Mouse (Mus musculus): ENCODE data around the gene Hvcn1. TPM values are rescaled to one million over a fixed set of nuclear protein-coding genes. Genes with fewer than 3 reads are reported as not detected.
"Not testable (repeated sequence)": the region's sequence is repeated elsewhere in the genome, so short reads cannot be mapped to it uniquely, and the experiment has no call there.

Hvcn1 gene
- polyA plus RNA-seq, 1 experiment from 2014 or later: 6.2 TPM

- H3K27ac ChIP-seq: no peak overlapping the region
- H3K4me3 ChIP-seq (replicated peaks): no peak overlapping the region
- no peak overlapping the region for H3K9ac ChIP-seq
- 0 out of 2 replicates have a peak, but pooled peaks have one; percentile 34 for ATAC-seq (ENCODE audit: insufficient read depth, low FRiP score, low read depth)
- H3K36me3 ChIP-seq: peaks cover 31% of the 10 kb centered on the region
- H3K9me3 ChIP-seq: no peaks in the 10 kb centered on the region
- H3K4me1 ChIP-seq: no peaks in the 10 kb centered on the region
- 25% methylated on average over 1 of the region's 1 CpGs for WGBS
- no peak overlapping the region for H3K4me2 ChIP-seq
- no peaks in the 10 kb centered on the region for H3K27me3 ChIP-seq (replicated peaks)
These were observed 30.2 kb upstream of the Hvcn1 start for GRCm38 (mm10) chr5:122176398-122176797.

GRCm38 (mm10) chr5:122179665-122180064 lies 26.9 kb upstream of the Hvcn1 start:
- no peaks in the 10 kb centered on the region for H3K9me3 ChIP-seq
- ATAC-seq (ENCODE audit: insufficient read depth, low FRiP score, low read depth): no peak; the same call in 1 of the 2 replicates
- no peak overlapping the region for H3K9ac ChIP-seq
- peaks cover 13% of the 10 kb centered on the region for H3K36me3 ChIP-seq
- no peak overlapping the region for H3K27ac ChIP-seq
- H3K4me1 ChIP-seq: no peaks in the 10 kb centered on the region
- no peak overlapping the region for H3K4me2 ChIP-seq
- H3K27me3 ChIP-seq (replicated peaks): no peaks in the 10 kb centered on the region
- 53% methylated on average over 6 of the region's 6 CpGs for WGBS
- no peak overlapping the region for H3K4me3 ChIP-seq (replicated peaks)

- Histone ChIP-seq H3K27ac (no peak overlapping the region), H3K36me3 (no peaks in the 10 kb centered on the region)
- no peak for ATAC-seq (ENCODE audit: insufficient read depth, low FRiP score, low read depth)
These were observed 22.3 kb upstream of the Hvcn1 start for GRCm38 (mm10) chr5:122184283-122184806.

GRCm38 (mm10) chr5:122184858-122185257 lies 21.7 kb upstream of the Hvcn1 start:
- not testable (repeated sequence) for H3K27ac ChIP-seq; H3K27me3 ChIP-seq (replicated peaks); H3K36me3 ChIP-seq; ATAC-seq (ENCODE audit: insufficient read depth, low FRiP score, low read depth); H3K9ac ChIP-seq; H3K4me2 ChIP-seq; H3K4me3 ChIP-seq (replicated peaks); H3K4me1 ChIP-seq; H3K9me3 ChIP-seq
- 91% methylated on average over 6 of the region's 6 CpGs for WGBS

More at GRCm38 (mm10) chr5:122184283-122184806, 22.3 kb upstream of the Hvcn1 start:
- H3K27me3 ChIP-seq (replicated peaks): no peaks in the 10 kb centered on the region
- H3K4me1 ChIP-seq: no peaks in the 10 kb centered on the region
- H3K9ac ChIP-seq: no peak overlapping the region
- no peaks in the 10 kb centered on the region for H3K9me3 ChIP-seq
- 84% methylated on average over 7 of the region's 7 CpGs for WGBS
- no peak overlapping the region for H3K4me2 ChIP-seq
- no peak overlapping the region for H3K4me3 ChIP-seq (replicated peaks)

- no peaks in the 10 kb centered on the region for H3K4me1 ChIP-seq
- H3K9ac ChIP-seq: no peak overlapping the region
- 45% methylated on average over 3 of the region's 3 CpGs for WGBS
- H3K4me3 ChIP-seq (replicated peaks): no peak overlapping the region
- no peak overlapping the region for H3K4me2 ChIP-seq
- H3K36me3 ChIP-seq: no peaks in the 10 kb centered on the region
- ATAC-seq (ENCODE audit: insufficient read depth, low FRiP score, low read depth): no peak
- no peak overlapping the region for H3K27ac ChIP-seq
- H3K9me3 ChIP-seq: no peaks in the 10 kb centered on the region
- H3K27me3 ChIP-seq (replicated peaks): no peaks in the 10 kb centered on the region
These were observed 17.5 kb upstream of the Hvcn1 start for GRCm38 (mm10) chr5:122189115-122189514.

- Histone ChIP-seq H3K27ac (no peak overlapping the region), H3K4me2 (no peak overlapping the region), H3K9me3 (no peaks in the 10 kb centered on the region), H3K4me3 (replicated peaks) (no peak overlapping the region), H3K4me1 (no peaks in the 10 kb centered on the region), H3K9ac (no peak overlapping the region), H3K27me3 (replicated peaks) (no peaks in the 10 kb centered on the region), H3K36me3 (no peaks in the 10 kb centered on the region)
- WGBS: 62% methylated on average over 7 of the region's 7 CpGs
- ATAC-seq (ENCODE audit: insufficient read depth, low FRiP score, low read depth): no peak
These were observed 16.1 kb upstream of the Hvcn1 start for GRCm38 (mm10) chr5:122190465-122190864.

- no peaks in the 10 kb centered on the region for H3K36me3 ChIP-seq
- H3K9me3 ChIP-seq: no peaks in the 10 kb centered on the region
- no peak overlapping the region for H3K9ac ChIP-seq
- H3K4me3 ChIP-seq (replicated peaks): no peak overlapping the region
- no peak overlapping the region for H3K4me2 ChIP-seq
- H3K27me3 ChIP-seq (replicated peaks): no peaks in the 10 kb centered on the region
- no peak for ATAC-seq (ENCODE audit: insufficient read depth, low FRiP score, low read depth)
- WGBS: 57% methylated on average over 12 of the region's 12 CpGs
- no peaks in the 10 kb centered on the region for H3K4me1 ChIP-seq
- no peak overlapping the region for H3K27ac ChIP-seq
These were observed 15.1 kb upstream of the Hvcn1 start for GRCm38 (mm10) chr5:122191269-122192063.

- WGBS: 37% methylated on average over 3 of the region's 4 CpGs
- H3K4me3 ChIP-seq (replicated peaks): no peak overlapping the region
- H3K36me3 ChIP-seq: no peaks in the 10 kb centered on the region
- H3K4me2 ChIP-seq: no peak overlapping the region
- no peak for ATAC-seq (ENCODE audit: insufficient read depth, low FRiP score, low read depth)
- H3K4me1 ChIP-seq: no peaks in the 10 kb centered on the region
- H3K9ac ChIP-seq: no peak overlapping the region
- no peaks in the 10 kb centered on the region for H3K9me3 ChIP-seq
- H3K27me3 ChIP-seq (replicated peaks): no peaks in the 10 kb centered on the region
- no peak overlapping the region for H3K27ac ChIP-seq
These were observed 14.3 kb upstream of the Hvcn1 start for GRCm38 (mm10) chr5:122192347-122192746.

GRCm38 (mm10) chr5:122200872-122201271 lies 5.7 kb upstream of the Hvcn1 start:
- 84% methylated on average over 4 of the region's 4 CpGs for WGBS
- no peaks in the 10 kb centered on the region for H3K27me3 ChIP-seq (replicated peaks)
- H3K4me3 ChIP-seq (replicated peaks): no peak overlapping the region
- H3K4me1 ChIP-seq: no peaks in the 10 kb centered on the region
- H3K36me3 ChIP-seq: no peaks in the 10 kb centered on the region
- no peak overlapping the region for H3K27ac ChIP-seq
- no peaks in the 10 kb centered on the region for H3K9me3 ChIP-seq
- no peak overlapping the region for H3K4me2 ChIP-seq
- no peak for ATAC-seq (ENCODE audit: insufficient read depth, low FRiP score, low read depth)
- H3K9ac ChIP-seq: no peak overlapping the region

- H3K9ac ChIP-seq: no peak overlapping the region
- ATAC-seq (ENCODE audit: insufficient read depth, low FRiP score, low read depth): no peak
- H3K36me3 ChIP-seq: no peaks in the 10 kb centered on the region
- no peak overlapping the region for H3K4me2 ChIP-seq
- H3K9me3 ChIP-seq: no peaks in the 10 kb centered on the region
- no peaks in the 10 kb centered on the region for H3K4me1 ChIP-seq
- no peak overlapping the region for H3K27ac ChIP-seq
- 82% methylated on average over 6 of the region's 6 CpGs for WGBS
- H3K4me3 ChIP-seq (replicated peaks): no peak overlapping the region
- H3K27me3 ChIP-seq (replicated peaks): no peaks in the 10 kb centered on the region
These were observed 4.7 kb upstream of the Hvcn1 start for GRCm38 (mm10) chr5:122201904-122202303.

GRCm38 (mm10) chr5:122204180-122204579 lies 2.4 kb upstream of the Hvcn1 start:
- 59% methylated on average over 2 of the region's 2 CpGs for WGBS
- no peak for ATAC-seq (ENCODE audit: insufficient read depth, low FRiP score, low read depth)

GRCm38 (mm10) chr5:122208909-122209308 lies 2.3 kb downstream of the Hvcn1 start:
- Histone ChIP-seq H3K4me2 (peak overlapping the region; percentile 62; the same call in 1 of the 2 replicates), H3K4me1 (no peaks in the 10 kb centered on the region), H3K4me3 (replicated peaks) (no peak overlapping the region), H3K27me3 (replicated peaks) (no peaks in the 10 kb centered on the region), H3K9me3 (no peaks in the 10 kb centered on the region), H3K9ac (no peak overlapping the region), H3K27ac (no peak overlapping the region), H3K36me3 (no peaks in the 10 kb centered on the region)
- no peak for ATAC-seq (ENCODE audit: insufficient read depth, low FRiP score, low read depth)
- 47% methylated on average over 6 of the region's 6 CpGs for WGBS

More at GRCm38 (mm10) chr5:122204180-122204579, 2.4 kb upstream of the Hvcn1 start:
- no peaks in the 10 kb centered on the region for H3K9me3 ChIP-seq
- no peak overlapping the region for H3K4me2 ChIP-seq
- no peak overlapping the region for H3K4me3 ChIP-seq (replicated peaks)
- no peaks in the 10 kb centered on the region for H3K27me3 ChIP-seq (replicated peaks)
- H3K27ac ChIP-seq: no peak overlapping the region
- no peak overlapping the region for H3K9ac ChIP-seq
- H3K36me3 ChIP-seq: no peaks in the 10 kb centered on the region
- H3K4me1 ChIP-seq: no peaks in the 10 kb centered on the region
